Mouse (Mus musculus): Measurements from ENCODE around the gene Trpv1. TPM values are rescaled to one million over a fixed set of nuclear protein-coding genes. Genes with fewer than 3 reads are reported as not detected.

Gene Trpv1
- polyA plus RNA-seq, 1 experiment from 2014 or later, result not detected

DNA sequence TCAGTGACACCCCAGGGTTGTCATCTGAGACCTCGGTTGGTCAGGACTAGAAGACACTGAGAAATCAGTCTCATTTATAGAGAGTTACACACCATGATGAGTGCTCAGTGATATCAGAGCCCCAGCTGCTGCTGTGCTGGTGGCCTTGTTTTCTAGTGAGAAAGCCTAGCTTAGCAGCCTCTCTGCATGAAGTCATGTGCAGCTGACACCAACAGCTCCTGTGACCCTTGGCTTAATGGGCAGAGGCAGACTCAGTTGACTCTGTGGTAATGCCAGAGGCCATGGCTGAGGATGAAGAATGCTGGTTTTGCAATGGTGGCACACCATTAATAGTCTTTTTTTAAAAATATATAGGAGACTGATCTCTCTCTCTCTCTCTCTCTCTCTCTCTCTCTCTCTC, 55.5 kb downstream of the Trpv1 start:
- Histone ChIP-seq H3K36me3 (no peaks in the 10 kb centered on the region), H3K4me3 (no peak overlapping the region), H3K27ac (replicated peaks) (no peak overlapping the region), H3K4me2 (replicated peaks) (no peak overlapping the region), H3K27me3 (no peaks in the 10 kb centered on the region), H3K9ac (replicated peaks) (no peak overlapping the region), H3K4me1 (no peaks in the 10 kb centered on the region), H3K9me3 (no peaks in the 10 kb centered on the region)
- no peak for ATAC-seq (ENCODE audit: low FRiP score, low read depth)
- 86% methylated on average over 1 of the region's 1 CpGs for WGBS

DNA sequence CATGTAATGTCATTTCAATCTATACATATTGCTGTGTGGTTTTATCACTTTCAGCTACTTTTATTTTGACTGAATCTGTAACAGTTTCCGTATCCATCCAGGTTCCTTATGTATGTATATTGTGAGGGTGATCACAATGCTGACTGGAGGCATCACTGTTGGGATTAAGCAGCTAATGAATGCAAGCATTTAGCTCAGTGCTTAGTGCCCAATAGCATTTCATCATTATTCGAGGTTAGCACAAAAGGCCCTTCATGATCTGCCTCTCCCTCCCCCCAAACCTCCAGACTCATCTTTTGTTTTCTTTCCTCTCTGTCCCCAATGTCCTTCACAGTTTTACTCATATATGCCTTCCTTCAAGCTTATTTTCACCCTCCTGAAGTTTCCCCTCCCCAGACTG, 69.0 kb downstream of the Trpv1 start:
- Histone ChIP-seq H3K9me3 (no peaks in the 10 kb centered on the region), H3K27me3 (no peaks in the 10 kb centered on the region), H3K4me3 (no peak overlapping the region), H3K4me2 (replicated peaks) (no peak overlapping the region), H3K36me3 (no peaks in the 10 kb centered on the region), H3K9ac (replicated peaks) (no peak overlapping the region), H3K4me1 (peaks cover 6% of the 10 kb centered on the region; the same call in 1 of the 2 replicates), H3K27ac (replicated peaks) (no peak overlapping the region)
- ATAC-seq (ENCODE audit: low FRiP score, low read depth), result peak; percentile 38
- 24% methylated on average over 2 of the region's 2 CpGs for WGBS

Other genes starting within 250 kb of the Trpv1 start
- 0.64 and 0.88 TPM in 2 replicates for gene P2rx1, start 235.2 kb upstream of the Trpv1 start, polyA plus RNA-seq (2016; fragmentation: Nextera tagmentation; extraction: Ambion mirVana)
- 10.2 and 11.6 TPM in 2 replicates for gene Camkk1, start 215.3 kb upstream of the Trpv1 start, polyA plus RNA-seq (2016; fragmentation: Nextera tagmentation; extraction: Ambion mirVana)
- 14.6 and 15.3 TPM in 2 replicates for gene Ncbp3, start 186.5 kb upstream of the Trpv1 start, polyA plus RNA-seq (2016; fragmentation: Nextera tagmentation; extraction: Ambion mirVana)
- gene Itgae, start 143.7 kb upstream of the Trpv1 start, polyA plus RNA-seq (2016; fragmentation: Nextera tagmentation; extraction: Ambion mirVana), result 0.39 and 0.42 TPM in 2 replicates
- gene Haspin, start 96.0 kb upstream of the Trpv1 start, polyA plus RNA-seq (2016; fragmentation: Nextera tagmentation; extraction: Ambion mirVana), result 15.5 TPM in 2 replicates
- 0.09 and 0.12 TPM in 2 replicates for gene P2rx5, start 73.9 kb upstream of the Trpv1 start, polyA plus RNA-seq (2016; fragmentation: Nextera tagmentation; extraction: Ambion mirVana)
- 119 and 123 TPM in 2 replicates for gene Emc6, start 57.3 kb upstream of the Trpv1 start, polyA plus RNA-seq (2016; fragmentation: Nextera tagmentation; extraction: Ambion mirVana)
- 172 and 182 TPM in 2 replicates for gene Tax1bp3, start 57.2 kb upstream of the Trpv1 start, polyA plus RNA-seq (2016; fragmentation: Nextera tagmentation; extraction: Ambion mirVana)
- gene Ctns, start 35.2 kb upstream of the Trpv1 start, polyA plus RNA-seq (2016; fragmentation: Nextera tagmentation; extraction: Ambion mirVana), result 20.6 and 23.1 TPM in 2 replicates
- gene Shpk, start 34.8 kb upstream of the Trpv1 start, polyA plus RNA-seq (2016; fragmentation: Nextera tagmentation; extraction: Ambion mirVana), result 1.4 and 1.5 TPM in 2 replicates
- gene Trpv3, start 33.1 kb downstream of the Trpv1 start, polyA plus RNA-seq (2016; fragmentation: Nextera tagmentation; extraction: Ambion mirVana), result 0.05 TPM in 1 of 2 replicates, not detected in the other
- 0.28 TPM in 1 of 2 replicates, not detected in the other for gene Aspa, start 95.3 kb downstream of the Trpv1 start, polyA plus RNA-seq (2016; fragmentation: Nextera tagmentation; extraction: Ambion mirVana)
- gene Gm49340, start 95.4 kb downstream of the Trpv1 start, polyA plus RNA-seq (2016; fragmentation: Nextera tagmentation; extraction: Ambion mirVana), result not detected in 2 replicates
- not detected in 2 replicates for gene Spata22, start 95.4 kb downstream of the Trpv1 start, polyA plus RNA-seq (2016; fragmentation: Nextera tagmentation; extraction: Ambion mirVana)
- gene Olfr20, start 116.5 kb downstream of the Trpv1 start, polyA plus RNA-seq (2016; fragmentation: Nextera tagmentation; extraction: Ambion mirVana), result not detected in 2 replicates
- gene Olfr376, start 137.0 kb downstream of the Trpv1 start, polyA plus RNA-seq (2016; fragmentation: Nextera tagmentation; extraction: Ambion mirVana), result not detected in 2 replicates
- gene Olfr1, start 165.3 kb downstream of the Trpv1 start, polyA plus RNA-seq (2016; fragmentation: Nextera tagmentation; extraction: Ambion mirVana), result not detected in 2 replicates
- gene Olfr378, start 194.2 kb downstream of the Trpv1 start, polyA plus RNA-seq (2016; fragmentation: Nextera tagmentation; extraction: Ambion mirVana), result not detected in 2 replicates
- not detected in 2 replicates for gene Olfr380, start 223.2 kb downstream of the Trpv1 start, polyA plus RNA-seq (2016; fragmentation: Nextera tagmentation; extraction: Ambion mirVana)

Measured in midbrain, embryonic 12.5 days (tissue).